Mouse (Mus musculus): ENCODE results near the gene Pygb. TPM values are rescaled to one million over a fixed set of nuclear protein-coding genes. Genes with fewer than 3 reads are reported as not detected.

The Pygb gene
- polyA plus RNA-seq, 1 experiment from 2014 or later, result 185 TPM

- no peaks in the 10 kb centered on the region for H3K27me3 ChIP-seq (replicated peaks)
- H3K9ac ChIP-seq, result no peak overlapping the region
- no peak for ATAC-seq (ENCODE audit: extremely low read depth, insufficient number of reproducible peaks, low FRiP score, low TSS enrichment)
- H3K27ac ChIP-seq (replicated peaks), result no peak overlapping the region
- no peaks in the 10 kb centered on the region for H3K9me3 ChIP-seq
- no peak overlapping the region for H3K4me3 ChIP-seq
- H3K4me2 ChIP-seq, result no peak overlapping the region
- H3K36me3 ChIP-seq, result peaks cover 11% of the 10 kb centered on the region
- H3K4me1 ChIP-seq, result peaks cover 6% of the 10 kb centered on the region; the same call in 1 of the 2 replicates
- 73% methylated on average over 7 of the region's 7 CpGs for WGBS
Observed at GRCm38 (mm10) chr2:150842049-150842461, 55.5 kb downstream of the Pygb start.

DNA sequence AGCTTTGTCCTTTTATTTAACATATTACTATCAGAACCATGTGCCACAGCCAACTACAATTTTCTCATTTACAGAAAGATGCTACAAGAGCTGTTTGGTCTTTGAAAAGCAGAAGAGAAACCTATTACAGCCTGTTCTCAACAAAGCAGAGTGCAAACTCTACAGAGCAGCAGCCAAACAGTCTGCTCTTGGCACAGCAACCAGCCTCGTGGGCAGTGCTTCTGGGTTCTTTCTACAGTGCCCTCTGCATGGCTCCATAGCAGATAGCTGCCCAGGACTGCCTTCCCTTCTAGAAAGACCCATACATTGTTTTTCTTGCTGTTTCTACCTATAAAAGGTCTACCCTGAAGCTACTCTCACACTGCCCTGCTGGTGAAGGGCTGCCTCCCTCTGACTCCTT lies 58.3 kb downstream of the Pygb start:
- Histone ChIP-seq H3K4me3 (no peak overlapping the region), H3K27ac (replicated peaks) (no peak overlapping the region), H3K9me3 (no peaks in the 10 kb centered on the region), H3K9ac (no peak overlapping the region), H3K4me1 (peaks cover 5% of the 10 kb centered on the region; the same call in 1 of the 2 replicates), H3K27me3 (replicated peaks) (no peaks in the 10 kb centered on the region), H3K4me2 (no peak overlapping the region), H3K36me3 (peaks cover 4% of the 10 kb centered on the region; the same call in 1 of the 2 replicates)
- 67% methylated on average over 1 of the region's 1 CpGs for WGBS
- no peak for ATAC-seq (ENCODE audit: extremely low read depth, insufficient number of reproducible peaks, low FRiP score, low TSS enrichment)

DNA sequence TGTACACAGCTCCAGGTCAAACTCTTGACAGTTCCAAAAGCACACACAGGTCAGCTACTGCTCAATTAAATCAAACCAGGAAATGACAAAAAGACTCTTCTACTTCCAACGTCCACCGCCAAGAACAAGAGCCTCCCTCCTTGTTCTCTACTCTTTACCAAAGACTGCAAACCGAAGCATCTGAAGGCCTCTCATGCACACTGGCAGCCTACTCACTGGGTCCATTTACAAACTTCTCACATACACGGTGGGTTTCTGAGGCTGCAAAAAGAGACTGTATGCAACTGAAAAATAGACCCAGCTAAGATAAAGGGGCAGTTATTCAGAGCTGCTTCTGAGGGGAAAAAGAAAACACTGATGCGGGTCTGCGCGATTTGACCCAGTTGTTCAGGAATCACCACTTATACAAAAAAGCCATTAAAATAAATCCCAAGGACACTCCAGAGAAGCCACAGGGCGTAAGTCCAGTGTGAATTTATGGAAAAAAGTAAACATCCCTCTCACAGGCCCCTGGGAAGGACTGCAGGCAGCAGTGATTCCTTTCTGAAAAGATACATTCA lies 61.0 kb downstream of the Pygb start:
- WGBS, result 84% methylated on average over 8 of the region's 8 CpGs
- no peak overlapping the region for H3K4me2 ChIP-seq
- H3K27me3 ChIP-seq (replicated peaks), result no peaks in the 10 kb centered on the region
- H3K9me3 ChIP-seq, result no peaks in the 10 kb centered on the region
- no peak overlapping the region for H3K4me3 ChIP-seq
- H3K36me3 ChIP-seq, result peaks cover 4% of the 10 kb centered on the region; the same call in 1 of the 2 replicates
- no peak overlapping the region for H3K9ac ChIP-seq
- 0 out of 2 replicates have a peak, but pooled peaks cover 4% of the 10 kb centered on the region for H3K4me1 ChIP-seq
- ATAC-seq (ENCODE audit: extremely low read depth, insufficient number of reproducible peaks, low FRiP score, low TSS enrichment), result no peak
- no peak overlapping the region for H3K27ac ChIP-seq (replicated peaks)

DNA sequence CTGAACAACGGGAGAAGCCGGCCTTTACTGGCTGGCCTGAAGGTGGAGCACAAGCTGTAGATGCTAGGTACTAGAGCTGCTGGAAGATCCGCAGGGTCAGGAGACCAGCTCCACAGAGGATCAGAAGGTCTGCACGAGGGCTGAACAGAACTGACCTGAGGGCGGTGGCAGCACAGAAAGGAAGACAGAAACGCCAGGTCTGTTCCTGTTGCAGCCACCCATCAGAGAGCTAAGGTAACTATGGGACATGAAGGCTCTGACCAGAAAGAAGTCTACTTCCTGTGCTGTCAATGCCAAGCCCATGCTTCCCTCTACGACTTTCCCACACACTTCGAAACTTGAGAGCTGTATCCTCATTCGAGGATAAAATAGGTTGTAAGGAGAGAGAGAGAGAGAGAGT lies 64.7 kb downstream of the Pygb start:
- Histone ChIP-seq H3K27ac (replicated peaks) (no peak overlapping the region), H3K4me1 (0 out of 2 replicates have a peak, but pooled peaks cover 4% of the 10 kb centered on the region), H3K36me3 (no peaks in the 10 kb centered on the region), H3K27me3 (replicated peaks) (no peaks in the 10 kb centered on the region), H3K9me3 (no peaks in the 10 kb centered on the region), H3K4me3 (no peak overlapping the region), H3K9ac (no peak overlapping the region), H3K4me2 (no peak overlapping the region)
- 59% methylated on average over 9 of the region's 9 CpGs for WGBS
- ATAC-seq (ENCODE audit: extremely low read depth, insufficient number of reproducible peaks, low FRiP score, low TSS enrichment), result no peak

DNA sequence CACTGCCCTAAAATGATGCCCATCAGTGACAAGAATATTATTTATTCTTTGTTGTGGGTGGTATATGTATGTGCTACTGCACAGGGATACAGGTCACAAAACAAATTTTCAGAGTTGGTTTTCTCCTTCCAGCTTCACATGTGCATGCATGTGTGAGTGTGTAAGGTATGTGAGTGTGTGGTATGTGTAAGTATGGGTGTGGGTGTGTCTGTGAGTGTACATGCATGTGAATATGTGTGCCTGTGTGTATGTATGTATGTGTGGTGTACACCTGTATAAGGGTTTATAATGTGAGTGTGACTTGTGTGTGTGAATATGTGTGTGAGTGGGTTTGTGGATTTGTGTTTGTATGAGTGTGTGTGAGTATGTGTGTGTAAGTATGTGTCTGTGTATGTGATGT lies 68.7 kb downstream of the Pygb start:
- no peak for ATAC-seq (ENCODE audit: extremely low read depth, insufficient number of reproducible peaks, low FRiP score, low TSS enrichment)
- H3K4me3 ChIP-seq, result no peak overlapping the region
- H3K4me2 ChIP-seq, result no peak overlapping the region
- H3K27me3 ChIP-seq (replicated peaks), result no peaks in the 10 kb centered on the region
- no peak overlapping the region for H3K9ac ChIP-seq
- no peaks in the 10 kb centered on the region for H3K9me3 ChIP-seq
- H3K27ac ChIP-seq (replicated peaks), result no peak overlapping the region
- no peaks in the 10 kb centered on the region for H3K4me1 ChIP-seq
- no peaks in the 10 kb centered on the region for H3K36me3 ChIP-seq

- Histone ChIP-seq H3K9ac (no peak overlapping the region), H3K4me1 (no peaks in the 10 kb centered on the region), H3K4me3 (no peak overlapping the region), H3K4me2 (no peak overlapping the region), H3K27me3 (replicated peaks) (no peaks in the 10 kb centered on the region), H3K36me3 (no peaks in the 10 kb centered on the region), H3K27ac (replicated peaks) (no peak overlapping the region), H3K9me3 (no peaks in the 10 kb centered on the region)
- 75% methylated on average over 9 of the region's 9 CpGs for WGBS
- ATAC-seq (ENCODE audit: extremely low read depth, insufficient number of reproducible peaks, low FRiP score, low TSS enrichment), result no peak
Observed at GRCm38 (mm10) chr2:150858724-150859487, 72.4 kb downstream of the Pygb start.

GRCm38 (mm10) chr2:150859709-150860470 lies 73.4 kb downstream of the Pygb start:
- no peaks in the 10 kb centered on the region for H3K4me1 ChIP-seq
- H3K27ac ChIP-seq (replicated peaks), result no peak overlapping the region
- no peak overlapping the region for H3K4me2 ChIP-seq
- no peaks in the 10 kb centered on the region for H3K27me3 ChIP-seq (replicated peaks)
- no peak for ATAC-seq (ENCODE audit: extremely low read depth, insufficient number of reproducible peaks, low FRiP score, low TSS enrichment)
- H3K4me3 ChIP-seq, result no peak overlapping the region
- no peaks in the 10 kb centered on the region; the same call in 1 of the 2 replicates for H3K9me3 ChIP-seq
- no peak overlapping the region for H3K9ac ChIP-seq
- 73% methylated on average over 11 of the region's 11 CpGs for WGBS
- no peaks in the 10 kb centered on the region for H3K36me3 ChIP-seq

DNA sequence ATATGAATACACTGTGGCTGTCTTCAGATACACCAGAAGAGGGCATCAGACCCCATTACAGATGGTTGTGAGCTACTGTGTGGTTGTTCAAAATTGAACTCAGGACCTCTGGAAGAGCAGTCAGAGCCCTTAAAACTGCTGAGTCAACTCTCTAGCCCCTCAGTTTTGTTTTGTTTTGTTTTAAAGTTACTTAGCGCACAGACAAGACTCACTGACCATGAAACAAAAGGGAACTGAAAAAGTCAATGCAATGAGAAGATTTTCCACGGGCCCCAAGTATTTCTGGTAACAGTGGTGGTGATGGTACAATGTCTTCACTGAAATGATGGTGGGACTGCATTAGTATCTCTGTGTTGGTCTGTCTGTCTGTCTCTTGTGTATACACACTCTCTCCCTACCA lies 74.6 kb downstream of the Pygb start:
- Histone ChIP-seq H3K4me2 (no peak overlapping the region), H3K4me1 (no peaks in the 10 kb centered on the region), H3K27ac (replicated peaks) (no peak overlapping the region), H3K9ac (no peak overlapping the region), H3K4me3 (no peak overlapping the region), H3K36me3 (no peaks in the 10 kb centered on the region), H3K9me3 (no peaks in the 10 kb centered on the region; the same call in 1 of the 2 replicates), H3K27me3 (replicated peaks) (no peaks in the 10 kb centered on the region)
- ATAC-seq (ENCODE audit: extremely low read depth, insufficient number of reproducible peaks, low FRiP score, low TSS enrichment), result no peak
- 85% methylated on average over 2 of the region's 2 CpGs for WGBS

DNA sequence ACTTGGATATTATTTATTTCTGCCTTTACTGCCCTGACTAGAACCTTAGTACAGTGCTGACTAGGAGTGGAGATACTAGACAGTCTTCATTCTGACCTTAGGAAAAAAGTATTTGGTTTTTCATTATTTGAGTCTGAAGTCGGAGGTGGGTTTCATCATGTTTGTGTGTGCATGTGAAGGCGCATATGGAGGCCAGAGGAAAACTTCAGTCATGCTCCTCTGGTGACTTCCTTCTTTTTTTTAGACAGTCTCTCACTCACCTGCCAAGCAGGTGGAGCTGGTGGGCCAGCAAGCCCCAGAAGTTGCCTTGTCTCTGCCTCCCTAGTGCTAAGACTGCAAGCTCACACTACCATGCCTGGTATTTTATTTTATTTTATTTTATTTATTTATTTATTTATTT lies 80.5 kb downstream of the Pygb start:
- ATAC-seq (ENCODE audit: extremely low read depth, insufficient number of reproducible peaks, low FRiP score, low TSS enrichment), result no peak
- H3K9ac ChIP-seq, result no peak overlapping the region
- H3K9me3 ChIP-seq, result no peaks in the 10 kb centered on the region; the same call in 1 of the 2 replicates
- H3K4me1 ChIP-seq, result 0 out of 2 replicates have a peak, but pooled peaks cover 11% of the 10 kb centered on the region
- no peaks in the 10 kb centered on the region for H3K27me3 ChIP-seq (replicated peaks)
- H3K27ac ChIP-seq (replicated peaks), result no peak overlapping the region
- WGBS, result 92% methylated on average over 2 of the region's 2 CpGs
- H3K36me3 ChIP-seq, result no peaks in the 10 kb centered on the region
- no peak overlapping the region for H3K4me3 ChIP-seq
- H3K4me2 ChIP-seq, result no peak overlapping the region

GRCm38 (mm10) chr2:150869446-150869845 lies 82.9 kb downstream of the Pygb start:
- Histone ChIP-seq H3K36me3 (no peaks in the 10 kb centered on the region), H3K27ac (replicated peaks) (no peak overlapping the region), H3K4me2 (no peak overlapping the region), H3K27me3 (replicated peaks) (no peaks in the 10 kb centered on the region), H3K9me3 (no peaks in the 10 kb centered on the region; the same call in 1 of the 2 replicates), H3K9ac (no peak overlapping the region), H3K4me1 (0 out of 2 replicates have a peak, but pooled peaks cover 11% of the 10 kb centered on the region), H3K4me3 (no peak overlapping the region)
- WGBS, result 75% methylated on average over 1 of the region's 1 CpGs
- ATAC-seq (ENCODE audit: extremely low read depth, insufficient number of reproducible peaks, low FRiP score, low TSS enrichment), result no peak

DNA sequence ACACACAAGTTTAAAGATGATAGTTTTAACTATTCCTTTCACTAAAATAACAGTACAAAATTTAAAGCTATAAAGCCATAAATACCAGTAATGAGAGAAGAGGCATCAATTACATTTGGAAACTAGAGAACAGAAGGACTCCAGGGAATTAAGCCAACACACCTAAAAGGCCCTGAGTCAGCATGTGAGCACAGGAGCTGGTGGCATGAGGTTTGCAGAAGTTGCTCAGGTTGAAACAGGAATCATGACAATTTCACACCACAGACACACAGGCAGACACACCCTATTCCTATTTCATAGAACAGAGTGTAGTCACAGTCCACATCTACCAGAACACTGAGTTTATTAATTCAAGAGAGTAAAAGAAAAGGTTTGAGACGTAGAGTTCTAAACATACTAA lies 88.0 kb downstream of the Pygb start:
- ATAC-seq (ENCODE audit: extremely low read depth, insufficient number of reproducible peaks, low FRiP score, low TSS enrichment), result no peak
- no peaks in the 10 kb centered on the region for H3K27me3 ChIP-seq (replicated peaks)
- WGBS, result 84% methylated on average over 1 of the region's 1 CpGs

More for the DNA sequence above, 88.0 kb downstream of the Pygb start:
- Histone ChIP-seq H3K4me2 (no peak overlapping the region), H3K9ac (no peak overlapping the region), H3K9me3 (no peaks in the 10 kb centered on the region), H3K27ac (replicated peaks) (no peak overlapping the region), H3K4me3 (no peak overlapping the region), H3K36me3 (no peaks in the 10 kb centered on the region), H3K4me1 (0 out of 2 replicates have a peak, but pooled peaks cover 3% of the 10 kb centered on the region)

Measured in heart, embryonic 13.5 days (tissue).